Mouse (Mus musculus) right cerebral cortex, postnatal 25 days (tissue): ENCODE data around the gene Acaca.
"Not testable (repeated sequence)": the region's sequence is repeated elsewhere in the genome, so short reads cannot be mapped to it uniquely, and the experiment has no call there.

ENCODE experiments used
- DNase-seq: peaks from one replicate; pipeline ENCODE4 v3.0.0; 2022

Acaca gene

GRCm38 (mm10) chr11:84344522-84345236, 215.2 kb downstream of the Acaca start:
- no peak for DNase-seq

- peak; percentile 16 for DNase-seq
Measured at GRCm38 (mm10) chr11:84347766-84348165, 218.3 kb downstream of the Acaca start.

- no peak for DNase-seq
Measured at GRCm38 (mm10) chr11:84348843-84349825, 219.7 kb downstream of the Acaca start.

- no peak for DNase-seq
Measured at GRCm38 (mm10) chr11:84351150-84351549, 221.7 kb downstream of the Acaca start.

- DNase-seq, result no peak
Measured at GRCm38 (mm10) chr11:84353058-84353726, 223.7 kb downstream of the Acaca start.

GRCm38 (mm10) chr11:84357304-84357703, 227.8 kb downstream of the Acaca start:
- no peak for DNase-seq

GRCm38 (mm10) chr11:84357771-84358170, 228.3 kb downstream of the Acaca start:
- DNase-seq, result no peak

- DNase-seq, result no peak
Measured at GRCm38 (mm10) chr11:84361551-84361950, 232.1 kb downstream of the Acaca start.

GRCm38 (mm10) chr11:84362633-84363243, 233.3 kb downstream of the Acaca start:
- no peak for DNase-seq

- no peak for DNase-seq
Measured at GRCm38 (mm10) chr11:84365313-84365712, 235.8 kb downstream of the Acaca start.

GRCm38 (mm10) chr11:84368902-84369301, 239.4 kb downstream of the Acaca start:
- no peak for DNase-seq

- no peak for DNase-seq
Measured at GRCm38 (mm10) chr11:84373122-84373521, 243.7 kb downstream of the Acaca start.

GRCm38 (mm10) chr11:84375951-84376496, 246.6 kb downstream of the Acaca start:
- no peak for DNase-seq

- DNase-seq, result no peak
Measured at GRCm38 (mm10) chr11:84376510-84377365, 247.3 kb downstream of the Acaca start.

GRCm38 (mm10) chr11:84382450-84382849, 253.0 kb downstream of the Acaca start:
- DNase-seq, result no peak

- no peak for DNase-seq
Measured at GRCm38 (mm10) chr11:84383891-84384290, 254.4 kb downstream of the Acaca start.

GRCm38 (mm10) chr11:84389332-84389731, 259.9 kb downstream of the Acaca start:
- no peak for DNase-seq

GRCm38 (mm10) chr11:84391126-84391525, 261.7 kb downstream of the Acaca start:
- no peak for DNase-seq

GRCm38 (mm10) chr11:84392066-84392465, 262.6 kb downstream of the Acaca start:
- not testable (repeated sequence) for DNase-seq

- no peak for DNase-seq
Measured at GRCm38 (mm10) chr11:84393571-84393970, 264.1 kb downstream of the Acaca start.

GRCm38 (mm10) chr11:84395010-84395409, 265.5 kb downstream of the Acaca start:
- no peak for DNase-seq
